Mouse (Mus musculus): ENCODE results near the gene Mrap.

The Mrap gene

GRCm38 (mm10) chr16:90738092-90738956, at the start of gene Mrap:
Gene Mrap (plus strand): TSS chr16:90738207.
- peak; percentile 37 for DNase-seq (ENCODE audit: low spot score)

DNA sequence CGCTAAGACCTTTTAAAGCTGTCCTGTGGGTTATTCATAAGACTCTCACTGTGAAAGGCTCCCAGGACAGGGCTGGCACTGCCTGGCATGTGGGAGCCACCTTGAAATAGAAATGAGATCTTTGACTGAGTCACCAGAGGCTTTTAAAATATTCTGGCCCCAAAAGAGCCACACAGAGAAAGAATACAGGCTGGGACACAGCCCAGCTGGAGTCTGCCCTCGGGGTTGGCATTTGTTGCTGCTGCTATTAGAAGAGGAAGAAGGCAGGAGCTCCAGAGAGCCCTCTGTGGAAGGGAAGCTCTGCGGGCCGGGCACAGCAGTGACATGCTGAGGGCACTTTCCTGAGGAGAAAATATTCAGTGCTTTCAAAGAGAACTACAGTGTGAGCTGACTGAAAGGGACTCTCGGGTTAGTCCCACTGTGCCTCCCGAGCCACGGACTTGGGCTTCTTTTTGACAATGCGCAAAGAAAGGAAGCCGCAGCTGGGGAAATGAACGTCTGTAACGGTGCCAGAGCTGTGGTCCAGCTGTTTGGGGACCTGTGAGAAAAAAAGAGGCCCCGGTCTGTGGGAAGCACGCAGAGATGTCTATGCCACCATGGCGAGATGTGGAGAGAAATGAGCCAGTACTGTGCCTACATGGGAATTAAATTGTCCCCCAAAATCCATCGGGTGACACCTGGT, 45.2 kb upstream of the Mrap start:
- DNase-seq (ENCODE audit: low spot score), result no peak

DNA sequence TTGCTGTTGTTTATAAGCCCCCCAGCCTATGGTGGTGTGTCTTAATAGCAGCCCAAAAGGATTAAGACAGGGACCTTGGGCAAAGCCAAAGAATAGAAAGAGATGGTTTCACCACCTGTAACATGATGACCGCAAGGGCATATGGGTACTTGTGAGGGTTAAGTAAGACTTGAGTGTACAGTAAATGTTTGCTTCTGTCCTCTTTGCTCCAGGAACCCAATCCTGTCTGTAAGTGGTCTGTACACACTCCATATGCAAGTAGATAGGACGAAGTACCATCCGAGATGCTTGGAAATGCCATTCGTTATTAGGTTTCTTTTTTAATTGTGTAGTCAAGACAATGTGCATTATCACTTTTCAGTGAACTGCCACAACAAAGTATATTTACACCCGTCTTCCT, 44.4 kb upstream of the Mrap start:
- no peak for DNase-seq (ENCODE audit: low spot score)

- DNase-seq (ENCODE audit: low spot score), result no peak
Observed at GRCm38 (mm10) chr16:90694719-90695118, 43.3 kb upstream of the Mrap start.

- no peak for DNase-seq (ENCODE audit: low spot score)
Observed at GRCm38 (mm10) chr16:90695121-90695520, 42.9 kb upstream of the Mrap start.

- DNase-seq (ENCODE audit: low spot score), result no peak
Observed at GRCm38 (mm10) chr16:90696306-90696705, 41.7 kb upstream of the Mrap start.

DNA sequence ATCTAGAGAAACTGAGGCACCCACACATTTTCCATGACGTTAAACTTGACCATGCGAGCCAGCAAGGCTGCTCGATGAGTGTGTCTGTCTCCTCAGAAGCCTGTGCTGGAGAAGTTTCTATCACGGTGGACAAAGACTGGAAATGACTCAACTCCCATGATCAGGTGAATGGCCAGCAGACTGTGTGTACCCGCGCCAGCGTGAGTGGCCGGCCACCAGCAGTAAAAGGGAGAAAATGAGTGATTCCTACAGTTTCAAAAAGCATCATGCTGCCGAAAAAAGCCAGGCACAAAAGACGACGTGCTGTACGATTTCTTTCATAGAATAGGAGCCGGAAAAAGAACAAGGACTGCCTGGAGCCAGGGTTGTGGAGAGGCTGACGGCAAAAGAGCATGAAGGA, 38.6 kb upstream of the Mrap start:
- DNase-seq (ENCODE audit: low spot score), result no peak

GRCm38 (mm10) chr16:90701541-90701940, 36.5 kb upstream of the Mrap start:
- DNase-seq (ENCODE audit: low spot score), result no peak

DNA sequence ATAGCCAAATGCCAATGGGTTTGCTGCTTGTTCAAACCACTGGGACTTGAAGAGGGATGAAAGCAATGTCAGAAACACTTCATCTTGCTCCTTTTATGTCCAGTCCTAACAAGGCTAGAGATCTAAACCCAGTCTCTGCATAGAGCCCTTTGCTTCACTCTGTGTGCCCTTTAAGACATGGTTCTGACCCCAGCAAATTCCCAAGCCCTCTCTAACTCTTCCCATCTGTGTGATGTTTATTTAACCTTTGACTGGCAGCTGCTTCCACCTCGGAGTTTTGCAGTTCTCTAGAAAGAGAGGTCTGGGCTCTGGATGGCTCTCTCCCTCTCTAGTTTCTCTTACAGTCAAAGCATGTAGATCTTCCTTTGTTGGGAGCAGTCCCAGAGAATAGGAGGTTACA, 34.4 kb upstream of the Mrap start:
- no peak for DNase-seq (ENCODE audit: low spot score)

DNA sequence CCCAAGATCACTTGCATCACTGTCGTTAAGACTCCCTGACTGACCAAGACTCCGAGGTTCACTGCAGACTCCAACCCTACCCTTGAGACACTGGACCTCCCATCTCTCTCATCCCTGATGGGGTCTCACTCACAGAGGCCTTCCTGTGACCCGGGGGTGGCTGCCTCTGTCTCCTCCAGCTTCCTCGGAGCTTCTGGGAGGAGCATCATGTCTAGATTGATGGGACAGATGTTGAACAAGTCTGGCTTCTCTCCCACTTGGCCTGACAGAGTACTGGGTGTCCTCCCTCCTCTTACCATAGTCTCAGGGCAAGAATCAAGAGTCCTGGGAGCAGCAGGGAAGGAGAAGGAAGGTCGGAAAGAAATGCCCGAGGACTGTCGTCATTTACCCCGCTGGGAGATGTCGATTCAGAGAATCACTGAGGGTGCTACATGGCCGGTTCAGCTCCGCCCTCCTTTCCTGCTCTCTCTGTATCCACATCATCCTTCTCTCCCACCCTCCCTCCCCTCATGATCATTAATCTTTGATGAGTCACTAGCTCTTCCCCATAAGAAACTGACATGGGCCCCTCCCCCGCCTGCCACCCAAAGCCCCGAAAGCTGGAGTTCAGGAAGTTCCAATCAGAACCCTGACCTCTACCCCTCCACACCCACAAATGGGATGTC, 33.7 kb upstream of the Mrap start:
- DNase-seq (ENCODE audit: low spot score), result no peak

DNA sequence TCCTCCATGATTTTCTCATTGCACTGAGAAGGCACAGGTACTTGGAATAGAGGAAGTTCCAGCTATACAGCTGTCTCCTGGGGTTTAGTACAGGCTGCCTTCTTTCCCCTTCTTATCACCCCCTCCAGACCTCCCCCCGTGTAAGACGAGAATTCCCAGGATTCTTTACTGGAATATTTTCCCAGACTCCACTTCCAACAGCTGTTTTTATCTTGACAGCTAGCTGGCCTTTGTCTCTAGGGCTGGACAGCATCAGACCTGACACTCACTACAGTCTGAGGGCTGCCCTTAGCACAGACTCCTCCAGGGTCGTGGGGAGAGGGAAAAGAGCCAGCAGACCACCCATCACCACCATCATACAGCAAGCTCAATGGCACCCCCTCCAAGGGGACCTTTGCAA, 31.7 kb upstream of the Mrap start:
- DNase-seq (ENCODE audit: low spot score), result no peak

DNA sequence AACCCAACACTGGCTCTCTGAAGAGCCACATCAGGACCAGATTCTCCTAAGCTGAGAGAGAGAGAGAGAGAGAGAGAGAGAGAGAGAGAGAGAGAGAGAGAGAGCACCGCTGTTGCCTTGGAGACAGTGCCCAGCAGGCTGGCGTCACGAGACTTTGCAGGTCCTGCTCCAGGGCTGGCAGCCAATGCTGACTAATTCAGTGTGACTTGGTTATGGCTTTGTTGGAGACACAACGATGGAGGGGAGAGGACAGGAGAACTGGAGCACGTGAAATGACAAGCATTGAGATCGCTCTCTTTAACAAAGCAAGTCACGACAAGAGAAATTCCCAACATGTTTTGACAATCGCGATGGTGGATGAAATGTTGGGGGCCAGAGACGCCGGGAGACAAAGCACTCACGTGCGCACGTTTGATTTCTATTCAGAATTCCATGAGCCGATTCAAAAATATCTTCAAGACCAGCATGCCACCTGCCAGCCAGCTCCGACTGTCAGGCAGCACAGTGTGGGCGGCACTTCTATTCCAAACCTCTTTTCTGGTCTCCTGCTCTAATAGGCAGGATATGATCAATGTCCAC, 28.2 kb upstream of the Mrap start:
- no peak for DNase-seq (ENCODE audit: low spot score)

GRCm38 (mm10) chr16:90710313-90710712, 27.7 kb upstream of the Mrap start:
- DNase-seq (ENCODE audit: low spot score), result no peak

DNA sequence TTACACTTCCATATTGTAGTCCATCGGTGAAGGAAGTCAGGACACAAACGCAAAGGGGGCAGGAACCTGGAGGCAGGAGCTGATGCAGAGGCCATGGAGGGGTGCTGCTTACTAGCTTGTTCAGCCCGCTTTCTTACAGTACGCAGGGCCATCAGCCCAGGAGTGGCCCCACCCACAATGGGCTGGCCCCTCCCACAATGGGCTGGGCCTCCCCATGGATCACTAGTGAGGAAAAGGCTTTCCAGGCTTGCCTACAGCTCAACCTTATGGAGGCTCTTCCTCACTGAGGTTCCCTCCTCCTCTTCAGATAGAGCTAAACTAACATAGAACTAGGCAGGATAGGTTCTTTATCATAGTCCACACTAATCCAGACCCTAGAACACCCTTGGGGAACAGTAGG, 14.0 kb upstream of the Mrap start:
- no peak for DNase-seq (ENCODE audit: low spot score)

DNA sequence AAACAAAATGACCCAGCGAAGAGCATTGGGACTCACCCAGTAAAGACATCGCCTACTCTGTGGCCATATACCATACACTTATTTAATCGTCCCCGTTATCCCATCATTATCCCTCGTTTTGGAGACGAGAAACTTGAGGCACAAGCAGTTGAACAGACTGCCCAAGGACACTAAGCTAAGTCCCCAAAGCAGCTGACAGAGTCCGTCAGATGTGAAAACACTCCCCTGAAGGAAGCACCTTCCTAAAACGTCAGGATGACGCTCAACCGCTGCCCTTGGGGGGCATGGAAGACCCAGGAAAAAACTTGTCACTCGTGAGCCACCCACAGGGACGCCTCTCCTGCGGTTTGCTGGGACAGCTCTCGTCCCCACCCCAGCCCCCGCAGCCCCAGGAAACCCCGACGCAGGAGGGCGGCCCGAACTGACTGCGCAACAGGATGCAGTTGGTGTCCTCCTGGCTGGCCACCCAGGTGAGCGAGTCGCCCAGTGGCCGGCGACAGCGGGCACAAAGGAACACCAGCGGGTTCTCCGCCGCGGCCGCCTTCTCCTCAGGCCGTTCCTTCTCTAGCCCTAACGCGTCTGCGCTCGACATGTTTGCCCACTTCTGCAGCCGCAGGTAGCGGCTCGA, 11.3 kb upstream of the Mrap start:
- DNase-seq (ENCODE audit: low spot score), result no peak

- DNase-seq (ENCODE audit: low spot score), result peak; percentile 93
Observed at GRCm38 (mm10) chr16:90727233-90728115, 10.5 kb upstream of the Mrap start, which contains the start of gene Mis18a. Gene Mis18a (minus strand): TSS chr16:90727404.

- DNase-seq (ENCODE audit: low spot score), result no peak
Observed at GRCm38 (mm10) chr16:90735611-90736010, 2.4 kb upstream of the Mrap start.

GRCm38 (mm10) chr16:90736672-90737270, 1.2 kb upstream of the Mrap start:
- no peak for DNase-seq (ENCODE audit: low spot score)

DNA sequence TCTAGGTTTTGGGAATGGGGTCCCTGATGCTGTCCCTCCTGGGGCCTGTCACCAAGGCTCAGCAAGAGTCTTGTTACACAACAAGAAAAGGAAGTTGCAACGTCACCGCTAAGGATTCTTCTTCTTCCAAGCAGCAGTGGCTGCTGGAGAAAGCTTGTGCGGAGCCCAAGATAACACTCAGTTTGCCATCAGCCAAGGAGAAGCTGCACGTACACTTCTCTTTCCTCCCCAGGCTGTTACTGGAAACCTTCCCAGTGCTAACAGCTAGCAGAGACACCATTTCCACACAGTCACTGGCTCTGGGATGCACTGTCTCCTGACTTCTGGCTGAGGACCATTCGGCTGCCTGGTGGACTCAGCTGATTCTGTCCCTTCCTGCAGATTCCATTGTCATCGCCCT, 9.1 kb downstream of the Mrap start:
- no peak for DNase-seq (ENCODE audit: low spot score)

DNA sequence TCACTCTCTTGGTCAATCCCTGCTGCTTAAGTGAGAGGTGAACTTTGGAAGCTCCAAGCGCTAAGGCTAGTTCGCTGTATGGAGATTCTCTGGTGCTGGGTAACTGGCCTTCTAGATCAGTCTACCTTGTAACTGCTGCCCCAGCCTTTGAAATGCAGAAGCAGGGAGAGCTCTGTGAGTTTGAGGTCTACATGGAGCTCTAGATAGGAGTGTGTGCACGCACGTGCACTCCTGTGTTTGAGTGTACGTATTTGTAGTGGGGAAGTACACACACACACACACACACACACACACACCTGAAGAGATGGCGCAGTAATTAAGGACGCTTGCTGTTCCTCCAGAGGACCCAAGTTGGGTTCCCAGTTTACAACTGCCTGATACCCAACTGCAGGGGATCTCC, 10.2 kb downstream of the Mrap start:
- no peak for DNase-seq (ENCODE audit: low spot score)
